Mouse (Mus musculus) hindbrain, embryonic 11.5 days (tissue): ENCODE data around the gene Fcgr3. TPM values are rescaled to one million over a fixed set of nuclear protein-coding genes. Genes with fewer than 3 reads are reported as not detected.

Experiments
- ATAC-seq: fragments of 200-750 bp; cut with Nextera tagmentation; 2 replicates; pipeline ENCODE4 v1.8.0; 2017; ENCODE audit warnings: mild to moderate bottlenecking, moderate TSS enrichment, moderate library complexity; ENCODE audit not compliant: low FRiP score
- DNase-seq: peaks from one replicate; pipeline ENCODE4 v3.0.0-alpha.2; 2015; ENCODE audit warnings: low spot score
- H3K27ac ChIP-seq: fragments of 300-500 bp; sonication (generic); 2 replicates; pipeline ENCODE4 v1.5.1; 2014; ENCODE audit warnings: mild to moderate bottlenecking, low read depth, low read length
- H3K27me3 ChIP-seq: fragments of 300-500 bp; sonication (generic); 2 replicates; pipeline ENCODE4 v1.6.1; 2014; ENCODE audit warnings: mild to moderate bottlenecking, low read length, moderate library complexity, mixed read lengths; ENCODE audit not compliant: control insufficient read depth, insufficient read depth
- H3K36me3 ChIP-seq: fragments of 300-500 bp; sonication (generic); 2 replicates; pipeline ENCODE4 v1.6.1; 2014; ENCODE audit warnings: mild to moderate bottlenecking, low read length, moderate library complexity, mixed read lengths; ENCODE audit not compliant: control insufficient read depth, insufficient read depth
- H3K4me1 ChIP-seq: fragments of 300-500 bp; sonication (generic); replicated peaks from 2 replicates; pipeline ENCODE4 v1.6.1; 2014; ENCODE audit warnings: low read length, mixed read lengths; ENCODE audit not compliant: control insufficient read depth, insufficient read depth
- H3K4me2 ChIP-seq: fragments of 300-500 bp; sonication (generic); replicated peaks from 2 replicates; pipeline ENCODE4 v1.6.1; 2014; ENCODE audit warnings: mild to moderate bottlenecking, low read depth, low read length
- H3K4me3 ChIP-seq: fragments of 300-500 bp; sonication (generic); 2 replicates; pipeline ENCODE4 v1.5.1; 2014; ENCODE audit warnings: low read depth, low read length
- H3K9ac ChIP-seq: fragments of 300-500 bp; sonication (generic); 2 replicates; pipeline ENCODE4 v1.6.1; 2014; ENCODE audit warnings: low read depth, low read length
- H3K9me3 ChIP-seq: fragments of 300-500 bp; sonication (generic); 2 replicates; pipeline ENCODE4 v1.6.1; 2016; ENCODE audit warnings: low read length; ENCODE audit not compliant: control insufficient read depth
- WGBS: fragments of 180-500 bp; shearing (Covaris S2); extraction: QIAGEN DNeasy Blood & Tissue Kit; methylation state at CpG from one replicate; pipeline ENCODE4 v1.1.7; 2014; 5-methylcytosine and 5-hydroxymethylcytosine counted together
- polyA plus RNA-seq: library from polyadenylated mRNA; unstranded; fragments of >200 nt; fragmentation: Nextera tagmentation; extraction: Ambion mirVana; gene quantifications from 2 replicates; pipeline ENCODE4 v1.2.1, GENCODE M21; 2014

Fcgr3 gene
- polyA plus RNA-seq, 1 experiment from 2014 or later: 9.6 TPM

- ATAC-seq: no peak
- Histone ChIP-seq H3K36me3 (no peaks in the 10 kb centered on the region), H3K27ac (no peak overlapping the region), H3K4me2 (no peak overlapping the region), H3K4me3 (no peak overlapping the region), H3K9ac (no peak overlapping the region), H3K27me3 (no peaks in the 10 kb centered on the region), H3K9me3 (no peaks in the 10 kb centered on the region), H3K4me1 (no peaks in the 10 kb centered on the region)
- DNase-seq: no peak
- 68% methylated on average over 6 of the region's 6 CpGs for WGBS
Measured at GRCm38 (mm10) chr1:171005081-171005480, 59.7 kb downstream of the Fcgr3 start.

Other genes starting within 250 kb of the Fcgr3 start
- gene Atf6, start 197.2 kb downstream of the Fcgr3 start, polyA plus RNA-seq: 10.2 TPM in 2 replicates
- gene Gm26620, start 179.9 kb downstream of the Fcgr3 start, polyA plus RNA-seq: not detected in 2 replicates
- gene Dusp12, start 179.4 kb downstream of the Fcgr3 start, polyA plus RNA-seq: 33.2 and 36.6 TPM in 2 replicates
- not detected in 2 replicates for gene Fcrlb, start 152.0 kb downstream of the Fcgr3 start, polyA plus RNA-seq
- gene Fcrla, start 137.4 kb downstream of the Fcgr3 start, polyA plus RNA-seq: not detected in 2 replicates
- gene Fcgr2b, start 88.4 kb downstream of the Fcgr3 start, polyA plus RNA-seq: 0.12 and 0.28 TPM in 2 replicates
- gene Fcgr4, start 46.0 kb downstream of the Fcgr3 start, polyA plus RNA-seq: 0.39 and 0.62 TPM in 2 replicates
- gene Cfap126, start 49.0 kb upstream of the Fcgr3 start, polyA plus RNA-seq: 8.7 and 10.5 TPM in 2 replicates
- 259 and 284 TPM in 2 replicates for gene Sdhc, start 85.7 kb upstream of the Fcgr3 start, polyA plus RNA-seq
- gene Mpz, start 85.8 kb upstream of the Fcgr3 start, polyA plus RNA-seq: 0.99 and 1.5 TPM in 2 replicates
- 31.4 and 33.4 TPM in 2 replicates for gene Pcp4l1, start 131.3 kb upstream of the Fcgr3 start, polyA plus RNA-seq
- gene Nr1i3, start 149.0 kb upstream of the Fcgr3 start, polyA plus RNA-seq: 0.17 and 0.25 TPM in 2 replicates
- 23.5 and 28.8 TPM in 2 replicates for gene Tomm40l, start 157.6 kb upstream of the Fcgr3 start, polyA plus RNA-seq
- 3.1 and 5.0 TPM in 2 replicates for gene Apoa2, start 160.1 kb upstream of the Fcgr3 start, polyA plus RNA-seq
- gene Fcer1g, start 169.4 kb upstream of the Fcgr3 start, polyA plus RNA-seq: 22.1 and 26.1 TPM in 2 replicates
- gene Adamts4, start 185.5 kb upstream of the Fcgr3 start, polyA plus RNA-seq: 4.6 and 5.4 TPM in 2 replicates
- gene Ndufs2, start 186.5 kb upstream of the Fcgr3 start, polyA plus RNA-seq: 259 and 263 TPM in 2 replicates
- gene B4galt3, start 205.4 kb upstream of the Fcgr3 start, polyA plus RNA-seq: 59.1 and 66.3 TPM in 2 replicates
- gene Ppox, start 216.3 kb upstream of the Fcgr3 start, polyA plus RNA-seq: 48.1 and 51.8 TPM in 2 replicates
- gene Usp21, start 223.1 kb upstream of the Fcgr3 start, polyA plus RNA-seq: 82.8 and 85.4 TPM in 2 replicates
- 108 and 114 TPM in 2 replicates for gene Ufc1, start 230.1 kb upstream of the Fcgr3 start, polyA plus RNA-seq